Mouse (Mus musculus) ovary, postnatal 36 days (tissue): ENCODE measurements at regions not wholly inside any gene's neighbourhood (a gene's known extent, or its start where the extent isn't known, plus 50 kb on each side); places are given as distances from the start of the nearest gene placed in this dataset.

Source experiments
- DNase-seq: peaks from one replicate; pipeline ENCODE4 v3.0.0; 2022; ENCODE audit warnings: low spot score, mixed read lengths

DNA sequence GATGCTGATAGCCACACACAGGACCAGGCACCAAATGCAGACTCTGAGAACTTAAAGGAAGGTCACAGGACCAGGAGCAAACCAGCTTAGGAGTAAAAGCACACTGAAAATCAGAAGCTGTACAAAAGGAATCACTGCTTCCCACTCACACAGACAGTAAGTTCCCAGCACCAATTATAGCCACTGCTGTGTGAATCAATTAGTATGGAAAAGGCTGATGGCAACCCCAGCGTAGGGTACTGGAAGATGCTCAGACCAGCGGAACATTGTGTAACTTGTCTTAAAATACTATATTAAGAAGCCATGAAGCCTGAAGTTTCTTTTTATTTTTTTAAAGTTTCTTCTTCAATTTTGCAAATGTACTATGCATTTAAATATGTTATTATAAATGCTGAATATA lies 115.8 kb downstream of the Lnpk start:
- DNase-seq: no peak

GRCm38 (mm10) chr2:74461211-74461844 lies 117.9 kb downstream of the Lnpk start:
- no peak for DNase-seq

- DNase-seq: no peak
Observed at GRCm38 (mm10) chr2:74454431-74454830, 124.8 kb downstream of the Lnpk start.

GRCm38 (mm10) chr2:74452679-74453078 lies 126.6 kb downstream of the Lnpk start:
- DNase-seq: no peak

DNA sequence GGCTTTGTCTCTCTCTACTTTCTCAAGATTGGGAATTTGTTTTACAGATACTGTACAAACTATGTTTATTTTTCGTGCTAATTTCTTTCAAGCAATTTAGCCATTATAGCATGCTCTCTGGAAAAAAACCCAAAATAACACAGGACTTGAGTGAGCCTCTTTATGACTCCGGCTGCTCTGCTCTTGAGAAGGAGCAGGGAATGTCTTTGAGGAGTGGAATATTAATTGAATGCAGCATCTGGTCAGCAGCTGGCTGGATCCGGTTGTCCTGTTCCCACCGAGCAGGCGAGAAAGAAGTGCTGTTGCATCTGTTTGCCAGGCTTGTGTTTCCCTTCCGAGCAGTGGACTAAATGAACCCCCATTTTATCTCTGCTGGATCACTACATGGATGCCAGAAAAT lies 127.7 kb downstream of the Lnpk start:
- DNase-seq: no peak

DNA sequence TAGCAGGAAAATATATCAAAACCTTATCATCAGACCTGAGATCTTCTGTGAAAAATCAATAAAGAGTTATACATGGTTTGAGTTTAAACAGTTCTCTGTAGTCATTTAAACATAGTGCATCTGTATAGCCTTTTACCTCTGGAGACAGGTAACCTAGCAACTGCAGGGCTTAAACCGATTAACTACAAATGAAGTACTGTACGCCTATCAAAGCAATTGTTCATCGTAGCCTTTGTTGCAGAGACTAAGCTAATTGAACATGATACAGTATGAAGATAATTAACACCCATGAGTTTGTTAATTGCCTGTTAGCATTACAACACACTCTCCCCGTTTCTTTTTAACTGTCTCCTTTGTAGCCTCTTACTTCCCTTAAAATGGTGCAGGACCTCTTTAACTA lies 128.2 kb downstream of the Lnpk start:
- no peak for DNase-seq

GRCm38 (mm10) chr2:74450064-74450765 lies 129.0 kb downstream of the Lnpk start:
- no peak for DNase-seq

DNA sequence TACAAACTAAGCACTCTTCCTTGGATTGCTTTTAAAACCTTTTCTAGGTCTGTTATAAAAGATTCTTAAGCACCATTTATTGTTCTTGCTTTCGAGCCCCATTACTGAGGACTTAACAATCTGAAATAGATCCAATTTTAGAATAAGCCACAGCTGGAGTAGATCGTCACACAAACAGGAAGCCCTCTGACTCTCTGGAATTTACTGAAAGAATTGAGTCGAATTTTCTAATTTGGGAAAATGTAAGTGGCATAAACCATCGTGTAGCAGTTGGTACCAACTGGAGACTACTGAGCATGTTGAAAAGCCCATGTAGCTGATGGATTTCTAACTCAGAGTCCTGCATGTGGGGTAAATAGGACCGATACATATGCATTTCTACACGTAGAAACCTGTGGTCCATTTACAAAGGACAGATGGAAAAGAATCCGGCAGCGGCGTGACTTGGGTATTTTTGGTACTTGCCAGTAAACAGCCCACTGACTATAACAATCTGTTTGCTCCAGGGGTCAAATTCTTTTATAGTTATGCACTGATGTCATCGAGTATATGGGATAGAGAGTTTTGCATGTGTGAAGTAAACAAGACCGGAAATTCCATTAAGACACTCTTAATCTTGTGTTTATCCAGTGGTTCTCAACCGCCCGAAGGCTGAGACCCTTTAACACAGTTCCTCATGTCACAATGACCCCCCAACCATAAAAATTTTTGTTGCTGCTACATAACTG lies 143.9 kb downstream of the Lnpk start:
- DNase-seq: no peak

DNA sequence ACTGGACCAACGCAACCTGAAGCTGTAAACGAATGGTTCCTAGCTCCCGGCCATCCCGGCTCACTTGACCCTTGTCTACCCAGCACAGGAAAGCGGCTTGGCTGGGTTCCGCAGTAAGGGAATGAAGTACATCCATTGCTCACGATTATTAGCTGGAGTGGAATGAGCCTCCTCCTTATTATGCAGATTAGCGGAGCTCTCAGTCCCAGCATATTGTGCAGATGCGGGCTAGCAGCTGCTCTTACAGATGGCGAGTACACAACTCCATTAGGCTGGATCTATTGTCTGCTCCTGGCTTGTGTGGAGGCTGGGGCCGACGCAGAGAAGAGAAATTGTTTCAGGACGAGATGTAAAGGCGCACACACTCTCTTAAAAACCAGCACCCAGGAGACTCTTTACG lies 152.5 kb downstream of the Lnpk start:
- DNase-seq: no peak

- no peak for DNase-seq
Observed at GRCm38 (mm10) chr2:74424726-74425125, 154.5 kb downstream of the Lnpk start.

GRCm38 (mm10) chr2:74416097-74416496 lies 163.1 kb downstream of the Lnpk start:
- DNase-seq: no peak

DNA sequence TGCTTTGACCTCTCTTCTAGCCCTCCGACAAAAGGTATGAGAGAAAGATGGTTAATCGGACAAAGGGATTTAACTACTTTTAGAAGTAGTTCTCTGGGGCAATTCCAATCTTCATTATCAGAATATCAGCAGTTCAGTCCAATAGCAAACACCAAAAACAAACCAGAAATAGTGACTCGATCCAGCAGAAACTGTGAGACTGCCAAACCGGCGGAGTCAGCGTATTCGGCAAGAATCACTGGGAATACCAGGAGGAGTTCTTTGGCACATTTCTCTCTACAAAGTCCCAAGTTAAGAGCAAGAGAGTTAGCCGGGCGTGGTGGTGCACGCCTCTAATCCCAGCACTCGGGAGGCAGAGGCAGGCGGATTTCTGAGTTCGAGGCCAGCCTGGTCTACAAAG lies 164.5 kb downstream of the Lnpk start:
- DNase-seq: no peak

GRCm38 (mm10) chr2:74409856-74410404 lies 169.3 kb downstream of the Lnpk start:
- no peak for DNase-seq

GRCm38 (mm10) chr2:74404493-74404892 lies 174.7 kb downstream of the Lnpk start:
- no peak for DNase-seq

DNA sequence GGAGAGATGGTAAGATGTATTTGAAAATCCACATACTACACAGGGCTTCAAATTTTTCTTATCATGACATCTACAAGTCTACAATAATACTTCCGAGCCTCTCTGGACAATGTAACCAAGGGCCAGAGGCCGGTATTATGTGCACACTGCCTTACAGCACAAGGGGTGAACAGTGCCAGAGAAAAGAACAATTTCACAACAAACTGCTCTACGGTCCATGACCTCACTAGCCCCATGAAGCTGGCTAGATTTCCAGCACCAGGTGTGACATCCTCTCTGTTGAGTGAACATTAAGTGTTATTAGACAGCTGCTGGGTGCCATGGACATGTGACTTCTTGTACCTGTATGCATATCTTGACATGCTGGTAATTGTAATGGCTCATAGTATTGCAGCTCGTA lies 188.2 kb downstream of the Lnpk start:
- DNase-seq: no peak

DNA sequence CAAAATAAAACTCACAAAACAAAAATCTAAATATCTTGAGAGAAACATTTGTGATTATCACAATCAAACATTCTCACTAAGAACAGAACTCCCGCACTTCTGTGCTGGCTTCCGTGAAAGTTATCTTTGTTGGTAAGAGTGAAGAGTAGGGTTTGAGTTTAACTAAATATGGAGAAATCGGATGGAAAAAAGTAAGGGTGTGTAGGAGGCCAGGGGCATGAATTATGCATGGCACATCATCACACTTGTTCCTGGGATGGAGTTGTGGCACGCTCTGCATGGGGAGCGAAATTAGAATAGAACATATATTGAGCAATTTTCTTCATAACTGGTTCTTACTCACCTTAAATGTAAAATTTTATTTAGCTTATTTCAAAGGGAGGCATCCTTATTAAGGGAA lies 191.2 kb downstream of the Lnpk start:
- DNase-seq: no peak

GRCm38 (mm10) chr2:74384918-74385317 lies 194.3 kb downstream of the Lnpk start:
- no peak for DNase-seq

DNA sequence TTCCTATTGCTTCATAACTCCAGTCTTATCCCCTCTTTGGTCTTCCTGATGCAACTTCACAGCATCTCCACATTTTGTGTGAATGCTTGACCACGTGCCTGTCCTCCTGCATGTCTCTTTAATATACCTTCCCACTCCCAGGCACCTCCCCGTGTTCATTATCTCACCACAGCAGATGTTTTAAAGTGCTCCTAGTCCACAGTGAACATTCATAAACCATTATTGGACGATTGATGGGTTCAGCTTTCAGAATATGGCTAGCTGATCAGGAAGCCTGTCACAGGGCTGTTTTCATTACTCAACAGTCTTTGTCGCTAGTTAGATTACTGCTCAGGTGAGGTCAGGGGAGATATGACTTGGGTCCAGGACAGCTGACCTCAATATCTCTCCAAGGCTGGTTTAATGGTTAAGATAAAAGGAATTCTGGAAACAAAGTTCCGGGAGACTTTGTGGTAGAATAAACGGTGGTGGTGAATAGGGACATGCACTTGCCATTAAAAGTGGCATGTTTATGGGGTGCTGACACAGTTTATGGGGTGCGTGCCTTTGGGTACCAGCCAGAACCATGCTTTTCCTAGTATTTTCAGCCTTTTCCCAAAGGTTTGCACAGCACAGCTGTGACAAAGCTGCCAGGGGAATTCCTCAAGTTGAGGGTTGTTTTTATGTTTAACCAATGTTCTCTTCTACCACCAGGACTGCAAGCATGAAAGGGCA lies 198.5 kb downstream of the Lnpk start:
- no peak for DNase-seq

- no peak for DNase-seq
Observed at GRCm38 (mm10) chr2:74378709-74379108, 200.5 kb downstream of the Lnpk start.

DNA sequence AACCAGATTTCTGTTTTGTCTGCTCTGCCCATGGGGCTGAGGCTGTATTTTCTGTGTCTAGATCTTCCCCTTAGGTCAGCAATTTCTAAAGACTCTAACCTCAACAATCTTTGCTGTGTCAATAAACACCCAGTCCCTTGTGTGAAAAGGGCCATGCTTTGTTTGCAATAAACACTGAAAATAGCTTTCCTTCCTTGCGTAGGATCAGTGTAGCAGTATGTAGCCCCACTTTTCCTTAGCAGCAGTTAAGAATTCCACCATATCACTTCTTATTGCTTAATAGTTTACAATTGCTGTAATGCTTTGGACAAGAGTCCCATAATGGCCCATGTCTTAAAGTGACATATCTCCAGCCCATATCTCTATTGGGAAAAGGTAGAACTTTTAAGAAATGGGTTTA lies 205.3 kb downstream of the Lnpk start:
- no peak for DNase-seq

GRCm38 (mm10) chr2:74373056-74373455 lies 206.2 kb downstream of the Lnpk start:
- DNase-seq: no peak

- no peak for DNase-seq
Observed at GRCm38 (mm10) chr2:74363255-74363654, 216.0 kb downstream of the Lnpk start.
